Mouse (Mus musculus) myocyte (in vitro differentiated cells): ENCODE data around the gene Prcd.

Source experiments
- E2F4 ChIP-seq: IDR thresholded peaks from one replicate; pipeline ENCODE4 v1.6.1; 2011; ENCODE audit warnings: mild to moderate bottlenecking, control low read depth, moderate library complexity; ENCODE audit not compliant: insufficient read depth
- POLR2A ChIP-seq: IDR thresholded peaks from one replicate; pipeline ENCODE4 v1.6.1; 2011; ENCODE audit warnings: low read depth, mild to moderate bottlenecking, control low read depth, moderate library complexity; ENCODE audit not compliant: insufficient read length
- POLR2AphosphoS2 ChIP-seq: IDR thresholded peaks from one replicate; pipeline ENCODE4 v1.6.1; 2011; ENCODE audit warnings: low read depth, control low read depth; ENCODE audit not compliant: insufficient read length
- USF1 ChIP-seq: IDR thresholded peaks from one replicate; pipeline ENCODE4 v1.6.1; 2011; ENCODE audit warnings: low read depth, mild to moderate bottlenecking, control low read depth, moderate library complexity

- TF ChIP-seq E2F4 (no peak), POLR2A (no peak), USF1 (no peak), POLR2AphosphoS2 (no peak)
These were observed 431 bp downstream of the Prcd start for GRCm38 (mm10) chr11:116653709-116654221.
